Mouse (Mus musculus): ENCODE data around the gene Pigl.

DNA sequence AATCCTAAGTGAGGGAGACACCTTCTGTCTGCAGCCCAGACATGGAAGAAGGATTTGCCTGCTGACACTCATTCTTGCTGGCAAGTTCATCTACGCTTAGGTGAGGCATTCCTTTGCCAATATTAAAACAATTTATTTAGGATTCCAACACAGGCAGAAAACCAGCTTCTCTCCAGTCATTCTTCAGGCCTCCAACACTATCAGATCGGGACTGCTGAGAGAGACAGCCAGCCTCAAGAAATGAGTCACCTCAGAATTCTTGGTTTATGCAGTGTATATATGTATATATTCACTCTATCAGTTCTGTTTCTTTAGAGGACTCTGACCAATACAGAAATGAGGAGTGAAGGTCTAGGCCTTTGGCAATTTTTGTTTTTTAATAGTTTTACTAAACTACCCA is 105.3 kb downstream of the Pigl start:
- TF ChIP-seq CTCF (IDR thresholded peaks at IDR 0.05; ENCODE audit: insufficient read depth, low read length): no peak
- no peak for TF ChIP-seq POLR2A (IDR thresholded peaks at IDR 0.05; ENCODE audit: borderline replicate concordance, extremely low read depth, low read depth, low read length)

All from lung, adult 2 months (tissue).